Mouse (Mus musculus): Measurements from ENCODE around the gene Acap1. TPM values are rescaled to one million over a fixed set of nuclear protein-coding genes. Genes with fewer than 3 reads are reported as not detected.

Acap1 gene
- polyA plus RNA-seq, 1 experiment from 2014 or later: 0.13 TPM

DNA sequence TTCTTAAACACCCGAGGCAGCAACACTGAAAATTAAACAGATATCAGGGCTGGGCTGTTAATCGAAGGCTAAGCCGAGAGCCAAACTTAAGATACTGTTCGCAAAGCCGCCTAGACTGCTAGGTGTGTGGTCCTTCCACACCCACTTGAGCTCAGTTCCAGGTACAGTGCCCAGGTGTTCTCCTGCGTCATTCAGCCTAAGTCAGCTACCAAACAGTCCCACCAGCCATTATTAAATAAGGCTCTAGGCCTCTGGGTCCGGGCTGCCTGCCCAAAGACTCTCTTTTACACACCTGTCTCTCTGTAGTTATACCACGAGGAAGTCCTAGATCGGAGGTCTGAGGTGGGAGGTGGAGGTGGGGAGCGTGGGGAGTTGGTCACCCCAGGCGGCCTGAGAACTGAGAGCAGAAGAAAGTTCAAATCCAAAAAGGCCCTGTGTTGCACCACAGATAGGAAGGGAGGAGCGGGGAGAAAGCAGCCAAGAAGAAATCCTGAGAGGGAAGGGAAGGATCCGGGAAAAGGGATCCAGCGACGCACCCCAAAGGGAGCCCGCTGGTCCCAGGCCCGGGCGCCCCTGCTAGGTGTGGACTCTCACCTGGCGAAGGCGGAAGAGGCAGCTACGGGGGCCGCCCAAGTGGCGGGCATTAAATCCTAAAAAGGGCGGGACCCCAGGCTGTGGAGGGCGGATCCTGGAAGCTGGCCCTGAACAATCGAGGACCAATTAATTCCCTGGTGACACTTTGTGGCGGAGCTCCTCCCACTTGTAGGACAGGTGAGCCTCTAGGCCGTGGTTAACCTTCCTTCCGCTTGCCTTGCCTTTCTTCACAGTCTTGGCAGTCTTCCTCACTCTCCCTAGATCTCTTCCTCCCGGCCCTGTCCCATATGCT is 37.0 kb downstream of the Acap1 start, which contains the start of gene Tnk1:
Tnk1 (minus strand) TSS at position 618 of the 886 bp plus-strand sequence.
- no peak within 1 kb of the TSS for H3K27ac ChIP-seq (ENCODE audit: low read depth, low read length)
- H3K36me3 ChIP-seq (ENCODE audit: control insufficient read depth, insufficient read depth, low read length): no peaks in the 10 kb centered on the region
- no peaks in the 10 kb centered on the region for H3K4me1 ChIP-seq (ENCODE audit: control insufficient read depth, insufficient read depth, low read depth, low read length)
- 0 out of 2 replicates have a peak, but pooled peaks cover 6% of the 10 kb centered on the region for H3K27me3 ChIP-seq (replicated peaks; ENCODE audit: control insufficient read depth, insufficient read depth, low read length)
- H3K9ac ChIP-seq (ENCODE audit: low read depth, low read length): no peak within 1 kb of the TSS
- no peaks in the 10 kb centered on the region for H3K9me3 ChIP-seq (ENCODE audit: control insufficient read depth, low read length)
- no peak within 1 kb of the TSS for H3K4me3 ChIP-seq (ENCODE audit: low read length)
- ATAC-seq: no peak
- 24% methylated on average over 30 of the region's 30 CpGs for WGBS
- no peak within 1 kb of the TSS for H3K4me2 ChIP-seq (ENCODE audit: low read length)

DNA sequence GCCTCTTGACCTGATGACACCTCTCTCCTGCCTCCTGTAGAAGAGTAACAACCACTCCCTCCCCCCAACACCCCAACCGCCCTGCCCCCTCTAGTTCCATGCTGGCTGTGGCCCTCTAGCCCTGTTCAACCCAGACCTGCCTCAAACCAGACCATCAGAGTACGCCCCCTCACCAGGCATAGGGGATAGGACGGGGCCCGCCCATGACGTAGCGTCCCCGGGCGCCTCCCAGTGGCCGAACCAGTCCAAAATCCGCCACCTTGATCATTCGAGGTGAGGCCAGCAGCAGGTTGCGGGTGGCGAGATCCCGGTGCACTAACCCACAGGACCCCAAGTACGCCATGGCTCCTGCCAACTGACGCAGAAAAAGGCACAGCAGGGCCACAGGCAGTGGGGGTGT is 40.0 kb downstream of the Acap1 start:
- Histone ChIP-seq H3K9ac (ENCODE audit: low read depth, low read length) (no peak overlapping the region), H3K27ac (ENCODE audit: low read depth, low read length) (no peak overlapping the region), H3K4me3 (ENCODE audit: low read length) (no peak overlapping the region), H3K4me1 (ENCODE audit: control insufficient read depth, insufficient read depth, low read depth, low read length) (no peaks in the 10 kb centered on the region), H3K4me2 (ENCODE audit: low read length) (no peak overlapping the region), H3K36me3 (ENCODE audit: control insufficient read depth, insufficient read depth, low read length) (peaks cover 10% of the 10 kb centered on the region; the same call in 1 of the 2 replicates), H3K27me3 (replicated peaks; ENCODE audit: control insufficient read depth, insufficient read depth, low read length) (0 out of 2 replicates have a peak, but pooled peaks cover 6% of the 10 kb centered on the region), H3K9me3 (ENCODE audit: control insufficient read depth, low read length) (no peaks in the 10 kb centered on the region)
- WGBS: 18% methylated on average over 16 of the region's 16 CpGs
- ATAC-seq: peak; percentile 40; the same call in 1 of the 2 replicates

DNA sequence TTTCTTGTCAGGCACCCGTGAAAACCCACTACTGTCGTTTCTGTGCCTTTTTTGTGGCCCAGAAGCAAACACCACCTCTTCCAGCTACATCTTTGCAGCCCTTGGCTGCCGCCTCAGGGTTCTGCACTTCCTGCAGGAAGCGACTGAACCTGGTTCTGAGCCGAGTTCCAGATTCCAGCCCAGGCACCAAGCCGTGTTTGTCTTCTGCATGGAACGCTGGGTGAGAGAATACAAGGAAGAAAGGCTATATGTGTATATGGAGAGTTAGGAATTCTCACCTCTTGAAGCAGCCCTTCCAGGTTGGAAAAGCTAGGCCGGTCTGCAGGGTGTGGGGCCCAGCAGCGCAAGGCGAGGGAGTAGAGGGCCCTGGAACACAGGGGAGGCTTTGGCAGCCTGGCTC is 40.7 kb downstream of the Acap1 start:
- Histone ChIP-seq H3K36me3 (ENCODE audit: control insufficient read depth, insufficient read depth, low read length) (peaks cover 17% of the 10 kb centered on the region), H3K4me1 (ENCODE audit: control insufficient read depth, insufficient read depth, low read depth, low read length) (no peaks in the 10 kb centered on the region), H3K4me2 (ENCODE audit: low read length) (no peak overlapping the region), H3K9me3 (ENCODE audit: control insufficient read depth, low read length) (no peaks in the 10 kb centered on the region), H3K9ac (ENCODE audit: low read depth, low read length) (no peak overlapping the region), H3K27ac (ENCODE audit: low read depth, low read length) (no peak overlapping the region), H3K4me3 (ENCODE audit: low read length) (no peak overlapping the region), H3K27me3 (replicated peaks; ENCODE audit: control insufficient read depth, insufficient read depth, low read length) (0 out of 2 replicates have a peak, but pooled peaks cover 6% of the 10 kb centered on the region)
- WGBS: 87% methylated on average over 10 of the region's 10 CpGs
- ATAC-seq: no peak

DNA sequence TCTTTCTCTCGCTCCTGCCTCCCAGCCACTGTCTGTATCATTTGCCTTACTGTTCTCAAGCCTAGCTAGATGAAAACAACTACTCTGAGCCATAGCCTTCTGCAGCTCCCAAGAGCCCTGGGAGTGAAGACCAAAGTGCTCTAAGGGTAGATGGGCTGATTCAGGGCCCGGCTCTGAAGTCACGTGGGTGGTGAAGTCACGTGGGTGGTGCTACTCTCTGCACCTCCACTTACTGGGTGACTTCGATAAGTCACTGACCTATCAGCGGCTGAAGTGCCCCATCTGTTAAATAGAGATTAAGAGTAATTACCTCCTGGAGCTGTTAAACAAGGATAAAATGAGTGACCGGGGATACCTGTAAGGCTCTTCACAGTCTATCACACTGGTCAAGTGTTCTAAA is 41.3 kb downstream of the Acap1 start:
- Histone ChIP-seq H3K27ac (ENCODE audit: low read depth, low read length) (no peak overlapping the region), H3K36me3 (ENCODE audit: control insufficient read depth, insufficient read depth, low read length) (peaks cover 17% of the 10 kb centered on the region), H3K9me3 (ENCODE audit: control insufficient read depth, low read length) (no peaks in the 10 kb centered on the region), H3K4me2 (ENCODE audit: low read length) (no peak overlapping the region), H3K4me3 (ENCODE audit: low read length) (no peak overlapping the region), H3K27me3 (replicated peaks; ENCODE audit: control insufficient read depth, insufficient read depth, low read length) (0 out of 2 replicates have a peak, but pooled peaks cover 3% of the 10 kb centered on the region), H3K4me1 (ENCODE audit: control insufficient read depth, insufficient read depth, low read depth, low read length) (no peaks in the 10 kb centered on the region), H3K9ac (ENCODE audit: low read depth, low read length) (no peak overlapping the region)
- ATAC-seq: no peak
- 65% methylated on average over 7 of the region's 7 CpGs for WGBS

GRCm38 (mm10) chr11:69850754-69851153 is 44.6 kb downstream of the Acap1 start:
- no peak overlapping the region for H3K4me3 ChIP-seq (ENCODE audit: low read length)
- ATAC-seq: no peak
- 69% methylated on average over 8 of the region's 8 CpGs for WGBS
- peaks cover 20% of the 10 kb centered on the region for H3K36me3 ChIP-seq (ENCODE audit: control insufficient read depth, insufficient read depth, low read length)
- H3K27me3 ChIP-seq (replicated peaks; ENCODE audit: control insufficient read depth, insufficient read depth, low read length): no peaks in the 10 kb centered on the region
- H3K4me2 ChIP-seq (ENCODE audit: low read length): no peak overlapping the region
- H3K9me3 ChIP-seq (ENCODE audit: control insufficient read depth, low read length): no peaks in the 10 kb centered on the region
- H3K27ac ChIP-seq (ENCODE audit: low read depth, low read length): no peak overlapping the region
- peaks cover 13% of the 10 kb centered on the region for H3K4me1 ChIP-seq (ENCODE audit: control insufficient read depth, insufficient read depth, low read depth, low read length)
- H3K9ac ChIP-seq (ENCODE audit: low read depth, low read length): no peak overlapping the region

GRCm38 (mm10) chr11:69849884-69850283 is 45.5 kb downstream of the Acap1 start:
- 94% methylated on average over 15 of the region's 15 CpGs for WGBS
- H3K4me2 ChIP-seq (ENCODE audit: low read length): no peak overlapping the region
- ATAC-seq: no peak
- no peak overlapping the region for H3K27ac ChIP-seq (ENCODE audit: low read depth, low read length)
- peaks cover 20% of the 10 kb centered on the region for H3K36me3 ChIP-seq (ENCODE audit: control insufficient read depth, insufficient read depth, low read length)
- H3K4me1 ChIP-seq (ENCODE audit: control insufficient read depth, insufficient read depth, low read depth, low read length): peaks cover 18% of the 10 kb centered on the region
- no peaks in the 10 kb centered on the region for H3K27me3 ChIP-seq (replicated peaks; ENCODE audit: control insufficient read depth, insufficient read depth, low read length)
- H3K9me3 ChIP-seq (ENCODE audit: control insufficient read depth, low read length): no peaks in the 10 kb centered on the region
- no peak overlapping the region for H3K4me3 ChIP-seq (ENCODE audit: low read length)
- no peak overlapping the region for H3K9ac ChIP-seq (ENCODE audit: low read depth, low read length)

DNA sequence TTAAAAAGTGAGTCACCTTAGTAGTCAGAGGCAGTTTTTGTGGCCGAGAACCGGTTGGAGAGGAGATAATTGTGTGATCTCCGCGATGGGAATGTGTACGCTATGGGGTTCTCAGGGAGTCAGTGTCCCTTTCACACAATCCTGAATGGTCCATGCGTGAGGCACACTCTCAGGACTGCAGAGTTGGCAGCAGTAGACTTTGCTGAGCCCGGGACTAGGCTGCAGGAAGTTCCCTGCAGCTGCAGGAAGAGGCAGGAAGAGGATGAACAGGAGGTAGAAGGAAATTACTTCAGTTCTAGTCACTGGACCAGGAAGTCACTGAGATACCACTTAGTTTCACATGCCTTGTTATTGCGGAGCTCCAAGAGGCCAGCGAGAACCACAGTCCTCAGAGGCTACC is 46.2 kb downstream of the Acap1 start:
- no peak overlapping the region for H3K27ac ChIP-seq (ENCODE audit: low read depth, low read length)
- H3K9me3 ChIP-seq (ENCODE audit: control insufficient read depth, low read length): no peaks in the 10 kb centered on the region
- no peaks in the 10 kb centered on the region for H3K27me3 ChIP-seq (replicated peaks; ENCODE audit: control insufficient read depth, insufficient read depth, low read length)
- WGBS: 89% methylated on average over 9 of the region's 9 CpGs
- H3K4me3 ChIP-seq (ENCODE audit: low read length): no peak overlapping the region
- peaks cover 18% of the 10 kb centered on the region for H3K4me1 ChIP-seq (ENCODE audit: control insufficient read depth, insufficient read depth, low read depth, low read length)
- H3K4me2 ChIP-seq (ENCODE audit: low read length): no peak overlapping the region
- H3K9ac ChIP-seq (ENCODE audit: low read depth, low read length): no peak overlapping the region
- peaks cover 20% of the 10 kb centered on the region for H3K36me3 ChIP-seq (ENCODE audit: control insufficient read depth, insufficient read depth, low read length)
- ATAC-seq: no peak

DNA sequence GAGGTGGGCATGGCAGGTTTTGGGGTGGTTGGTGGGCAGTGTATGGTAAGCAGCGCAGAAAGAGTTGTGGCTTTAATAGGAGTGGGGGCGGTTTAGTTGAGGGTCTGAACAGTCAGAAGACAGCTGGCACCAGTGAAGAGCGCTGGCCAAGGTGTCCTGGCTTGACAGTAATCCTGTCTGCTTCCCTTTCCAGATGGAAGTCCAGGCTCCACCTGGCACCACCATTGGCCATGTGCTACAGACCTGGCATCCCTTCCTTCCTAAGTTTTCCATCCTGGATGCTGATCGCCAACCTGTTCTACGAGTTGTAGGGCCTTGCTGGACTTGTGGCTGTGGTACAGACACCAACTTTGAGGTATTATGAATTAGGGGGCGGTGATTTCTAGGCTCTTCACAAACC is 47.3 kb downstream of the Acap1 start:
- H3K9me3 ChIP-seq (ENCODE audit: control insufficient read depth, low read length): no peaks in the 10 kb centered on the region
- H3K4me3 ChIP-seq (ENCODE audit: low read length): peak overlapping the region; percentile 72
- ATAC-seq: no peak
- WGBS: 94% methylated on average over 6 of the region's 6 CpGs
- H3K4me2 ChIP-seq (ENCODE audit: low read length): peak overlapping the region; percentile 97
- H3K36me3 ChIP-seq (ENCODE audit: control insufficient read depth, insufficient read depth, low read length): peaks cover 20% of the 10 kb centered on the region
- H3K4me1 ChIP-seq (ENCODE audit: control insufficient read depth, insufficient read depth, low read depth, low read length): peaks cover 18% of the 10 kb centered on the region
- no peaks in the 10 kb centered on the region for H3K27me3 ChIP-seq (replicated peaks; ENCODE audit: control insufficient read depth, insufficient read depth, low read length)
- H3K9ac ChIP-seq (ENCODE audit: low read depth, low read length): peak overlapping the region; percentile 86
- H3K27ac ChIP-seq (ENCODE audit: low read depth, low read length): no peak overlapping the region

Measured in hindbrain, embryonic 16.5 days (tissue).